Mouse (Mus musculus): Measurements from ENCODE around the gene Cmss1.
A peak's percentile ranks its signal among the peaks of the same experiment; 100 is the strongest.

Cmss1 gene

DNA sequence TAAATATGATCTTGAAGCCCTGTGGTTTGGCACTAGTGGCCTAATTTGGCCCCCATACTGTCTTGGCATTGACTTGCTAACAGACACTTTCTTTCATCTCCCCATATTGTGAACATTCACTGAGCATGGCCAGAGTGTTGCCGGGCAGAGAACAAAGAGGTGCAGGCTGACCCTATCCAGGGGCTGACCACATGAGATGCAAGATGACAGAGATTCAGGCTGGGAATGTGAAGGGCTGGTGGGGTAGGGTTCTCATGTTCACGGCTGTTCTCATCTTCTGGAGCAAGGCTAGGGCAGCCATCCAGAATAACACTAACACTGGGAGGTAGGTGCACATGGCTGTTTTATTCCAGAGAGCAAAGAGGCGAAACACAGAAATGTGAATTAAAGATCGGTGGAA is 92.3 kb downstream of the Cmss1 start:
- no peak for DNase-seq (ENCODE audit: low spot score)

DNA sequence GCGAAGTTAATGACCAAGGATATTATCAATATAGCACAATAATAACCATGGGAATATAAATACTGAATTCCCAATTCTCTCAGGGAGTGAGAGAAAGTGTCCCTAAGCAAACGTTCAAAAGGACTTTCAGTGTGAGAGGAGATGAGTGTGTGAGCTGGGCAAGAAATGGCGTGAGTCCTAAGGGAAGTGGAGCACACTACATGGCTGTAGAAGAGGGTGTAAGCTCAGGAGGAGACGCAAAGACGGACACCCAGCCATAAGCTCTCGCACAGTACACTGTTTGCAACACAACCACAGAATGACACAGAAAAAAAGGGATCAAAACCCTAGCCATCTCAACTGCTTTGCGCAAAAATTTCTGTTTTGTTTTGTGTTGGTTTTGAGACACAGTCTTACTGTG is 93.1 kb downstream of the Cmss1 start:
- no peak for DNase-seq (ENCODE audit: low spot score)

DNA sequence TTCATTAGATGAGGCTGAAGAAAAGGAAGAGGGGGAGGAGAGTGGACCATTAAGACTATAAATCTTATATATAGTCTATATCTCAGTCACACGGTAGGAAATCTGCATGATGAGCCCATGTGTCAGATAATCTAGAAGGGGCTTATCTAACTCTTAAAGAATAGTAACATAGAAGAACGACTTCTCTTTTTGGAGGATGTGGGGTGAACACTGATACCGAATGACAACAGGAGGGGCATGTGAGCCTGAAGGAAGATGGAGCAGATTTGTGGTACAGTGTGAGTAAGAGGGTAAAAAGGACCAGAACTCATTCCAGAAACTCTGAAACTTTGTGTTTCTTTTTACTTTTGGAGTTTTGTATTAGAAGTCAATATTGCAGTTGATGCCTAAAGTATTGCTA is 97.6 kb downstream of the Cmss1 start:
- no peak for DNase-seq (ENCODE audit: low spot score)

DNA sequence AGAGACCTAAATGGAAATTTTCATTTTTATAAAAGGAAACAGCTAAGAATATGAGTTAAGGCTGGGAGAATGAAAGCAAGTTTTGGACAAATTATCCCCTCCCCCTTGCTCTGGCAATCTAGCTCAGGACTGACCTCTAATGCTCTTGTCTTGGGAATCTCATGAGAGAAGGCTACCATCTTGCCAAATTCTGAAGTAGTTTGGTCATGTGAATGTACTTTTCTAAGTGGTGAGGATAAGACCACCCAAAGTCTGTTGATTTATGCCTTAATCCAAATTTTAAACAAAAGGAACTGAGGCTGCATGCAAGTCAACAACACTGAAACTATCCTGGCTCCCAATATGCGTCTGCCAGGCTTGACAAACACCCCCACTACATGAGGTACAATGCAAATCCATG is 98.3 kb downstream of the Cmss1 start:
- no peak for DNase-seq (ENCODE audit: low spot score)

DNA sequence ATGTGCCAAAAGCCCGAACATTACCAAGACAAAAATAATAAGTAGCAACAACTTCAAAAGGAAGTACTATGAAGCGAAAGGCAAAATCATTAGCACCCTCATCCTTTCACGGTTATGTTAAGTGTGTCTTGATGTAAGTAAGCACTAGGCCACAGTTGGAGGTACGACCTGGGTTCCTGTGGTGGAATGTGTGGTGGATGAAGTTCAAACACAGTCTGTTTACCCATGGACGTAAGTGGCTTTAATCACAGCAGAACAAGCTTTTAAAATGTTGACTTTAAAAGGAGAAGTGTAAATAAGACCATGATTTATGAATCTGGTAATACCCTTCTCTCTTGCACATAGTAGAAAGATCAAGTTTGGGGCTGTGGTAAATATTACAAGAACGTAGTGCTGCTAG is 100.5 kb downstream of the Cmss1 start:
- DNase-seq (ENCODE audit: low spot score) = no peak

DNA sequence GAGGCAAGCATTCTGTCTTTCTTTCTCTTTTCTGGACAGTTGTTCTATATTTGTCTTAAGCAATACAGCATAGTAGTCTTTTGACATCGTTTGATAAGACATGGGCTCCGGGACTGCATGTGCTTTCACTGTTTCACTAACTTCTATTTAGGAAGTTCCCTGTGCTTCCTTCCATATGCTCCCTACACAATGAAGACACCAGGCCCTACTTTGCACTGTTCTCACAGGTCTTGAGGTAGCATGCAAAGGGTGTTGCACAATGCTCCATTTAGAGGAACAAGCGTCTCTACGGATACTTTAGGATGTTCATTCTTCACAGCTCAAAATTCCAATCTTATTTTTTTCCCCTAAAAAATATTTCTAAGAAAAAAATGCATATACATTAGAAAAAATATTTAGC is 101.9 kb downstream of the Cmss1 start:
- no peak for DNase-seq (ENCODE audit: low spot score)

DNA sequence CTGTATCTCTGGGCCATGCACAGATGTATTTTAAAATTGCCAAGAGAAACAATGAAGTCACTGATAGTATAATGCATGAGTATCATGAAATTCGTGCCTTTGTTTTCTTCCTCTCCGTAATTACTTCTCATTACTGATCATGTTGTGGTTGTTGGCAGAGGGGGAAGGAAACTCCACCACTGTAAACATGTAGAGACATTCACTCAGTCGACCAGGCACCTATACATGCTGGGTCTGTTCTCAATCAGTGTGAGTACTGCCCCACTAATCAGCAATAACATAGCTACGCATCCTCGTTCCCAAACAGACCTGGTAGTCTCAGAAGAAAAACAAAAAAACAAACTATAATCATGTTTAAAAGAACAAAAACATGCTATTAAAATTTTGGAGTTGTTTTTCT is 103.9 kb downstream of the Cmss1 start:
- no peak for DNase-seq (ENCODE audit: low spot score)

DNA sequence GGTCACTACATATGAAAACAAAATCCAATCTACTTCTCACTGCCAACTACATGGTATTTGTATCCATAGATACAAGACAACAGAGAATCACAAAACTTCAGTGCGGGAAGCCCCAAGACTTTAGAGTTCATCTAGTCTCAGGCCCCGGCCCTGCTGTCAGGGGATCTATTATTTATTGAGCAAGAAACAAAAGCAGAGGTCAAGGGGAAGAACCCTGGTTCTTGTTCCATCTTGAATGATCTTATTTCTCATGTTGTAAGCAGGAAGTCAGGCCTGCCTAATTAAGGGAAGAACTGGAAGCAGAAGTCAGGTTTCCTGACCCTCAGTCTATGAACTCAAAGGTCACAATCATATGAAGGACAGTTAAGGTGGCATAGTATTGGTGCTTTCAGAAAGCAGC is 104.4 kb downstream of the Cmss1 start:
- no peak for DNase-seq (ENCODE audit: low spot score)

DNA sequence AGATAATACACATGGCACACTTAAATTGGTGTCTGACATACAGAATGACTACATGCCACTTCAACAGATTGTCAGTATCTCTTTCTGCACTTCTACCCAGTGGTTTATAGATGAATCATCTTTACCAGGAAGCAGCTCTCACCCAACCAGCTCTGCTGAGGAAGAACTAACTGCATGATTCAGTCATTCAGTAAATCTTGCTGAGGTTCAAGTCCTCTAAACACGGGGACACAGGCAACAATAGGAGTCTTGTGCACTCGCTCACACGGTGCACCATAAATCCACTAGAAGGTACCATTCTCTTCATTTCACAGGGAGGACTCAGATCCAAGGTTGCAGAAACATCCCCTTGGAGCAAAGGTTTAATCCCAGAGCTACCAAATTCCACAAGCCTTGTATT is 105.8 kb downstream of the Cmss1 start:
- DNase-seq (ENCODE audit: low spot score) = no peak

DNA sequence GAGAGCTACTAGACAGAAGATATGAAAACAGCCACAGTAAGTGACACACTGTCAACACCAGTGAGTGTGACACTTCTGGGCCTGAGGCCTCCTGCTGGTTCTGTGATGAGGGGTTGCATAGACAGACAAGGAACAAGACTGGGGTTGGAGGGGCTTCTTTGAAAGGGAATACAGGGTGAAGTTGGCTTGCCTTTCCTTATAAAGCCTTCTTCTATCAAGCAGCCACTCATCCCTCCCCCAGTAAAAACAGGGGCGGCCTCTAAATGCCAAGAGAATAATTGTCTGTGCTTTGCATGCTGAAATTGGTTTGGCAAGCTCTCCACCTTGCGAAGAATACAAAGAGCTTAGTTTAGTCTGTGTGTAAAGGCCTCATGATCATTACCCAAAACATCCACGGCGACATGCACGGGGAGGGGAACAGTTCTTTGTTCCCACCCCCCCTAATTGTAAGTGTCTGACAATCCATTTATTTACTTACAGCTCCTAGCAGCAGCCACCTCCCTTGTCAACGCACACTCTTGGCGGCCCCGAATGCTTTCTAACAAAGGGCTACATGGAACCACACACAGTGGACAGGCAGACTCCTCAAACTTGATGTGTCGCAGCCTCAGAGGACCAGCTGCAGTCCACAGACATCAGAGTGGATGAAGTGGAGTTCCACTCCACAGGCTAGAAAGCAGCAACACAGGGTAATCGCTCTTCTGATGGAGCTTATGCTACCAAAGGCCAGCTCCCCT is 110.1 kb downstream of the Cmss1 start:
- peak; percentile 16 for DNase-seq (ENCODE audit: low spot score)

DNA sequence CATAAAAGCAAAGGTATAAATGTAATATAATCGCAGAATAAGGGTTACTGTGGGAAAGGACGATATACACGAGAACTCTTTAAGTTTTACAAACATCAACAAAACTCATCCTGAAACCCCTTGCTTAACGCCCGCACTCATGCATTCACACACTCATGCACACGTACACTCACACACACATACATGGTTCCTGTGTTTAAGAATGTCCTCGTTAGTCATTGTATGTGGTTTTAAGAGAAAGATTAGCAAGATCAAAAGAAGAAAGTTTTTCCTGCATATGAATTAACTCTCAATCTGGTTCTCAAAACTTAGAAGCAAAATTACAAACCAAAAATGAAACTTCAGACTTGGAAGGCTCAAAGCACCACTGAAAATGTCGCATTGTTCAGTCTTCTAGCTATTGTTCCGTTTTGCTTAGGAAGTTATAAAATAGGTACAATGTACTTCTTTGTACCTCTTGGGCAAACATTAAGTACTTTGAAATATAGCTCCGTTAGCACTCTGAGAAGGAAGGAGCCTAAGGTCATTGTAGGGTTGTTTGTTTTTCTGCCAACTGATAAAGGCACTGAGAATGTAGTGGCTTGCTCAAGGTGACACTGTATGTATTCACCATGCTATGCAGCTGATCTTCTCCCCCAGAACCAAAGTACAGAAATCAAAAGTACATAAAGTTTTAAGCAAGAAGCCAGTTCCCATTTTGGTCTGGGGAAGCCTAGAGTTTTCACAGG is 111.0 kb downstream of the Cmss1 start:
- DNase-seq (ENCODE audit: low spot score) = no peak

DNA sequence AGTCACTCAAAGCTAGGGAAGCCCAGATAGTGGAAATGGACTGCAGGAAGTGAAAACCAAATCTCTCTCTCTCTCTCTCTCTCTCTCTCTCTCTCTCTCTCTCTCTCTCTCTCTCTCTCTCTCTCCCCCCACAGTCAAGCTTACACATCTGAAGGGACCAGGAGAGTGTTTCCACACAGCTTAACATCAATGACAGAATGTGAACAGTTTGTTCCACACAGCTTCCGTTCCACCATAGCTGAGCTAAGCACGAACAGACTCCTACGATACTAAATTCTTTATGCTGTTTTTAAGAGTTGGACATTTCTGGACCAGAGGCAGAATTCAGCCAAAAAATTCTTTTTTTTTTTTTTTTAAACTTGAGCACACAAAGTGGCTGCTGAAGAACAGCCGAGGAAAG is 114.8 kb downstream of the Cmss1 start:
- no peak for DNase-seq (ENCODE audit: low spot score)

DNA sequence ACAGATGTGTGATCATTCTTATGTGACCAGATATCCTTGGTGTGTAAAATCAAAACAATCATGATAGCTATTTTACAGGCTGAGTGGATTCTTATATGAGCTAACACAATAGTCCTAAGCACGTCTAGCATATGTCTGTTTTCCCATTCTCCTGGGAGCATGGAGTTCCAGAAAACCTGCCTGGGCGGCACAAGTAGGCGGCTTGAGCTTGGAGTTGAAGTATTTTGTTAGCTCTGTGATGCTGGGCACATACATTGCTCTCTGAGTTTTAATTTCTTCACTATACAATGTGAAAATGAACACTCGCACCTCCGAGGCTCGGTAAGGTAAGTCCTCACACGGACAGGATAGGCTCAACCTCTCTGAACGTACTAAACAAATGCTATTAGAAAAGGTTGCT is 116.0 kb downstream of the Cmss1 start:
- no peak for DNase-seq (ENCODE audit: low spot score)

DNA sequence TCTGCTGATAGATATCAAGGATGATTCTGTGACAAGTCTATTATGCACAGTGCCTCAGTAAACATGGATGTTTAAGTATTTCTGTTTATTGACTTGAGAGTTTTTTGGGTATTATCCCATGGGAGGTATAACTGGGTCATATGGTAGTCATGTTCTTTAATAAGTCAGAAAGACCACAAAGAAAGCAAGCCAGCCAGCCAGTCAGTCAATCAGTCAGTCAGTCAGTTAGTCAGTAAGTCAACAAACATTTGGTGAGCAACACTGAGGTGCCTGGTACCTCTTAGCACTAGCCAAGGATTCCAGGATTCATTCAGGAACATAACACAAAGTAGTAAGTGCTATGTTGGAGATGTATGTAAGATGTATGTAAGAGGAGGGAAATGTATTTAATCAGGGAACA is 118.0 kb downstream of the Cmss1 start:
- DNase-seq (ENCODE audit: low spot score) = no peak

DNA sequence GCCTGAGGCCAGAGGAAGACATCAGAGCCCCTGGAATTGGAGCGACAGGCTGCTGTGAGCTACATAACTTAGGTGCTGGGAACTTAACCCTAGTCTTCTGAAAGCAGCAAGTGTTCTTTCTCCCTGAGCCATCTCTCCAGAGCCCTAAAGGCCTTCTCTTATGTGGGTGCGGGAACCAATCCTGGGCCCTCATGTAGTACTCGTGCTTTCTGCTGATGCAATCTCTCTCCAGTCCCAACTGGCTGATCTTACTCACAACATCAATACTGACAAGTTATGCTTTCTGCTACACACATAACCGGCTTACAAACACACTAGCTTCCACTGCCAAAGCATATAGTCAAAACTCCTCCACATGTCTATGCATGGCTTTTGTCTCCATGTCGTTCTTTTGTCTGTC is 120.4 kb downstream of the Cmss1 start:
- no peak for DNase-seq (ENCODE audit: low spot score)

DNA sequence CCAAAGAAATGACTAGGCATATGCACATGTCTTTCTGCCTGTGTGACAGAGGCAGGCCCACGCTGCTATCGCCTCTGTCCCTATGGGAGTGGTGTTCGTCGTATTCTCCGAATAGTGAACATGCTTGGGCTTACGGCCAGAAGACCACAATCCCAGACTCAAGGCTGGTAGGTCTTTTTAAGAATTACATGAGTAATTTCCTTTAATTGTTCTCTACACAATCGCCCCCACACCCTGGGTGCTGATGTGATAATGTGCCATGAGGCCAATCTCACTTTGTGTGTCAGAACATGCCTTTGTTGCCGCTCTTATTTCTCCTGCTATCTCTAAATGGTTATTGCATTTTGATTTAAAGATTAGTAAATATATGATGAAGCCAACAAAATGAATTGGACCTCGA is 121.4 kb downstream of the Cmss1 start:
- DNase-seq (ENCODE audit: low spot score) = no peak

DNA sequence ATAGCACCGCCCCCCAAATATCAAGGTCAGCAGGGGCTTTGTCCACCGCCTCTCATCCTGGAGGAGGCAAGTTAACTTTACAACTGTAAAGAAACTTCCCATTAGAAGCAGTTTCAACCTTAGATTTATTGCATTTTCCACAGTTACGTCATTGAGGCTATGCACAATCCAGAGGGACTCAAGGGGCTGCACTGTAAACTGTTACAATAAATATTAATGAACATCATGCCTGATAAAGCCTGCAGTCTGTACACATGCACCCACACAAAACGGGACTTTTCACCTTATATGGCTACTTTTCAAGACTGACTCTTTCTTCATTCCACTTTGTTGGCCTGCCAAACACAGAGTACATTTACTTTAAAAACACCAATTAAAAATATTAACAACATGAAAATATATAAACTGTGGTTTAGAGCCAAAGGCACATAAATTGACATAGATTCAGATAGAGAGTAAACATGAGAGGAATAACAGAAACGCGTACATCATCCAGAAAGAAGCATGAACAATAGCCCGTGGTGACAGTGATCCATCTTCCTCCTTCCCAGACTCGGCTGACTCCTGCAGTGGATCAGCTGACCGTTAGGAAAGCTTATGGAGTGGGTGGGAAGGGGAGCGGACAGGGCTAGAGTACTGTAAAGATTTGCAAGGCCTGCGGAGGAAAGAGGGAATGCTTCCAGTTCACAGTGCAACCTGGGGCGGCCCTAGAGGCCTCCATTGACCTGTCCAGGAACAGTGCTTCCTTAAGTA is 122.4 kb downstream of the Cmss1 start:
- no peak for DNase-seq (ENCODE audit: low spot score)

DNA sequence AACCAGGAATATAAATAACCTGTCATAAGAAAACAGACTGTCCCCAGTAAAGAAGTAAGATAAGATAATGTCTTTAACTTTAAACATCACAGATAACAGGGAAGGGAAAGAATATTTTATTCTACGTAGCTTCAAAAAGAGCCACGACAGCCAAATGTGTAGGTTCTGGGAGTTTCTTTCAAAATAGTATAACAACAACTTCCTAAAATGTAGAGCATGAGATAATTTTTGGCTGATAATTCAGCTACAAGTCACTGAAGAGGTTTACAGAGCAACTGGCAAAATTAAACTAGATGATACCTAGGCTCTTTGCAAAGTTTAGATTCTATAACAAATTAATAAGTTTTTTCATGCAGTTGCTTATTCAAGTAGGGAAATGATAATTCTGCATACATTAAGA is 123.2 kb downstream of the Cmss1 start:
- DNase-seq (ENCODE audit: low spot score) = no peak

DNA sequence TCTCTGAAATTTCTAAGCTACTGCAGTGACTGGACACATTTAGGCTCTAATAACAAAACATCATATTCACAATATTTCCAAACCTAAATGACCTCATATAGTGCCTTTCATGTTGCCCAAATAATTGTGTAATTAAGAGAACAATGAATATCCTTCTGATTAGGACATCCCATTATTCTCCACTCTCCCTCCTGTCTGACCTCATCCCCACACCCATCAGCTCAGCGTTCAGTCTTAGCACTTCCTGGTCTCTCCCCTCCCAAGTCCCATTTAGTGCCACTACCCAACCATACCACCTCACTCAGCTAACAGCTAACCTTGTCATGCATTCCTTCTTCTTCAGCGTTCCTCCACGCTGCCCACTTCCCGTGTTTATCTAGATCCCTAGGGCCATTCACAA is 123.8 kb downstream of the Cmss1 start:
- no peak for DNase-seq (ENCODE audit: low spot score)

DNA sequence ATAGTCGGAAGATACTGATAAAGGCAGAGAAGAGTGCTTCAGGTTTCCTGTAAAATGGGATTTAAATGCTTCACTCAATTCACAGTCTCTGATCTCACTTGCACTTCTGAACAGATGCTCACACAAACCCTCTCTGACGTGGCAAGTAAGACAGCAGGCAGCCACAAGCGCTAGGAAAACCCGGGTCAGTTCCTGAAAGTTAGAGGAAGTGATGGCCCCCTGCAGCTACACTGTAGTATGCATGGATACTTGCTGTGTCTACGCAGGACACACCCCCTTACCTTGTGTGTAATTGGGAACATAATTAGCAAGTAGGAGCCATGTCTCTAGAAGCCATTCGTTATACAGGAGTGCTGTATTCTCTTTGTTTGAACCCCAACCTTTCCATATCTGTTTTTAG is 124.4 kb downstream of the Cmss1 start:
- DNase-seq (ENCODE audit: low spot score) = no peak

DNA sequence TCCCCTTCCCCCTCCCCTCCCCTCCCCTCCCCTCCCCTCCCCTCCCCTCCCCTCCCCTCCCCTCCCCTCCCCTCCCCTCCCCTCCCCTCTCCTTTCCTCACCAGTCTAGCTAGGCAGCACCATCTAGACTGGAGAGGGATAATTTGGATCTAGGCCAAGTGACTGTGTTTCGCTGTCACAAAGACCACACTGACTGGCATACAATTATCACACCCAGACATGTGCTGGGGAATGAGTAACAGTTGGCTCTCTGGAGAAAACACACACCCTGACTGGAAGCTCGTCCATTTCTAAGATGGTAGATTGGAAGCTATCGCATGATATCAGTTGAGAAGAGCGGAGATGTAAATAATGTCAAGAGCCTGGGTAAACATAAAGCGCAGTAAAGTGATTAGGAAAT is 126.9 kb downstream of the Cmss1 start:
- DNase-seq (ENCODE audit: low spot score) = no peak

DNA sequence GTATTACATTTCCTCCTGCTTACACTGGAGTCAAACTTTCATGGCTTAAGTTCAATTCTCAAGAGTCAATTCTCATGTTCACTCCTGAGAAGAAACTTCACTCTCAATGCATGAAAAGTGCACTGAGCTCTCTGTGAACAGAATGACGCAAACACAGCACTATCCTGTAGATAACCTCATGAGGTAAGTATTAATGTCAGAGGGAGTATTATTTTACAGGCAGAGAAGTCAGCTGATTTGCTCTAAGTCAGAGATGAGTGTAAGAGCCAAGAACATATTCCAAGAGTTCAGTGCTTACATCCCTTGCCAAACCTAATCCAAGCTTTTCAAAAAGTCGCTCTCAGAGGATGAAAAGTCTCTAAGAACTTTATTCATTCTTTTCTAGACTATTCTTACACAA is 128.2 kb downstream of the Cmss1 start:
- no peak for DNase-seq (ENCODE audit: low spot score)

DNA sequence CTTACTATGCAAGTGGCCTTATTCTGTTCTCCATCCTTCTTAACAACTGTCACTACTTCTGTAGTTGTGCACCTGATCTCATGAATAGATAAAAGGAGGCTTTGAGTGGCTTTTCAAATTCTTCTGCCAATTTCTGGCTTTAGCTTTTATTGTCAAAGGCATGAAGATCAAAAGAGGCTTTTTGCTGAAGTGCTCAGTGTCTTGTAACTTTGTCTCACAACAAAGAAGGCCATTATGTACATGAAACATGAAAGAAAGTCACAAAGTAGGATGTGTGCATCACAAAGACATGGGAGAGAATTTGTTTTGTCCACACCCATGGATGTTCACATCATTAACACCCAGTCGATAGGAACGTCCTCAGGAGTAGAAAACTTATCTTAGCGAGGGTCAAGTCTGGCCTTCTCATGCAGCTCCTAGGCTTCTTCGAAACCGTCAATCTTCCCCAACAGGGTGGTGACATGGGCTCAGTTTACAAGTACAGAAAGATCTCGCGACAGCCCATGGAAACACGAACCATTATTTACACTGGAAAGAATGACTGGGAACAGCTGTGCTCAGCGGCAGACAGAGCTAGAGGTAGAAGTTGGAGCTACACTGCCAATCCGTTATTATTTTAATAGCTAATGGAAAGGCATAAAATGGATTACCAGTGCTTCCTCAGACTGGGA is 133.1 kb downstream of the Cmss1 start:
- no peak for DNase-seq (ENCODE audit: low spot score)
